Mouse (Mus musculus) left cerebral cortex, postnatal 25 days (tissue): ENCODE measurements around the gene Pip4k2a. TPM values are rescaled to one million over a fixed set of nuclear protein-coding genes. Genes with fewer than 3 reads are reported as not detected.

ENCODE experiments used
- DNase-seq, 2 experiments: peaks; one replicate each; pipeline ENCODE4 v3.0.0; 2022; ENCODE audit warnings: low spot score in 2 of 2, mixed read lengths in 1 of 2
- intact Hi-C: fragments of 180-260 bp; cut with DNase I; formaldehyde crosslinking; loops from one replicate; pipeline ENCODE4 v1.15.1; 2025
- total RNA-seq, 2 experiments: library from RNA; stranded (reverse); gene quantifications; 2 replicates each; pipeline ENCODE4 v1.2.3; 2021

The Pip4k2a gene
- total RNA-seq, 2 experiments from 2014 or later, result 49.8 to 50.1 TPM

GRCm38 (mm10) chr2:18819520-18819919 is 178.4 kb downstream of the Pip4k2a start:
- intact Hi-C loops, result no loop called here
- no peak for DNase-seq

GRCm38 (mm10) chr2:18816036-18816435 is 181.9 kb downstream of the Pip4k2a start:
- intact Hi-C loops, result no loop called here
- DNase-seq, result no peak

GRCm38 (mm10) chr2:18815336-18815965 is 182.5 kb downstream of the Pip4k2a start:
- DNase-seq, result no peak
- intact Hi-C loops, result no loop called here

GRCm38 (mm10) chr2:18814447-18814804 is 183.5 kb downstream of the Pip4k2a start:
- intact Hi-C loops, result no loop called here
- no peak for DNase-seq

DNA sequence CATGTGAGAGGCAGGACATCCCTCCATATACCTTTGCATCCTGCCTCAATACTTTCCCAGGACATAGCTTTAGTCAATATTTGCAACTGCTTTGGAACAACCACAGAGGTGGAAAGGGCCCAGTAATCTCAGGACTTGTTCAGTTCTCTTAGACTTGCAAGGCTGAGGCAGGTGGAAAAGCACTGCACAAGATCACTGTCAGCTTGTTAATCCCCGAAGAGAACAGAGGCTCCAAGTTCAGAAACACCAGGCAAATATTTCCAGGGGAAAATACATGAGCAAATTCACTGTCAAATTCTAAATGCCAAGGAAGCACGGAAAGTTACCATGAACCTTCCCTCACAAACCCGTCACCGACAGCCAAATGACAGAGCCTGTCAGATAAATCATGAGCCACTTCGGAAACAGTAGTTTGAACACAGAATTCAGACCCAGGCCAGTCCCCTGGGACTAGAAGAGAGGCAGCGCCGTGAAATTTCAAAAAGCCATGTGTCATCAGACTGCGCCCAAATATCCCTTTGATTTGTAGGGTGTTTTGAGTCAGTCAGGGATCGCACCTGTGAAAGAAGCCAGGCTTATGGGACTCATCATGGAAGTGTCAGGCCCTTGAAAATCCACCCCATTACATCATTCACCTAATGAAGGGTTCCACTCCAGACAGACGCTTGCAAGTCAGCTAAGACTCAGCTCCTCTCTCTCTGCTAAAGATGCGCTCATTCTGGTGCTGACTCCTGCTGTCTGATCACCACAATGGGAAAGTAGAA is 184.1 kb downstream of the Pip4k2a start:
- DNase-seq, result no peak
- intact Hi-C loops, result no loop called here

DNA sequence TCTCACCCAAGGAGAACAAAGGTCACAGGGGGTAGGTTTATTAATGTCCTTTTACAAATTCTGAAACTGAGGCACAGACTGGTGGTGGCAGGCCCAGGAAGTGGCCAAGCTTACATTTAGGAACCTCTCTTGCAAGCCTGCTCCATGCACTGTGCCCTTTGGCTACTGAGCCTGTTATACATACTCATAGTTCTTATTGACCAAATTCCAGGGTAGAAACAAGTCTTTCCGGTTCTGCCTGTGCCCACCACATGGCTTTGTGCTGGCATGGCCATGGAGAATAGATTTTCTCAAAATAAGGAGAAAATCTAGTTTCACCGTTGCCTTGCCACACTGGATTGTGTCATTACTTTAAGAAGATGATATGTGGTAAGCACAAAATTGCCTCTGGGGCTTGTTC is 190.0 kb downstream of the Pip4k2a start:
- no peak for DNase-seq
- intact Hi-C loops, result no loop called here

- intact Hi-C loops, result loop anchor here (2.0 to 5.0 kb wide), 2 partner anchors 35 to 109 kb away; partner anchors contain the start of gene Spag6
- no peak for DNase-seq
These were observed 196.6 kb downstream of the Pip4k2a start for GRCm38 (mm10) chr2:18801281-18801862.

GRCm38 (mm10) chr2:18800646-18801251 is 197.2 kb downstream of the Pip4k2a start:
- intact Hi-C loops, result loop anchor here (2.0 to 5.0 kb wide), 2 partner anchors 34 to 108 kb away; partner anchors contain the start of gene Spag6
- peak in 1 of 2 experiments; percentile 24 for DNase-seq

GRCm38 (mm10) chr2:18799966-18800645 is 197.8 kb downstream of the Pip4k2a start:
- intact Hi-C loops, result loop anchor here (2.0 to 5.0 kb wide), 2 partner anchors 33 to 108 kb away; partner anchors contain the start of gene Spag6
- DNase-seq, result peak; percentile 81 to 82

DNA sequence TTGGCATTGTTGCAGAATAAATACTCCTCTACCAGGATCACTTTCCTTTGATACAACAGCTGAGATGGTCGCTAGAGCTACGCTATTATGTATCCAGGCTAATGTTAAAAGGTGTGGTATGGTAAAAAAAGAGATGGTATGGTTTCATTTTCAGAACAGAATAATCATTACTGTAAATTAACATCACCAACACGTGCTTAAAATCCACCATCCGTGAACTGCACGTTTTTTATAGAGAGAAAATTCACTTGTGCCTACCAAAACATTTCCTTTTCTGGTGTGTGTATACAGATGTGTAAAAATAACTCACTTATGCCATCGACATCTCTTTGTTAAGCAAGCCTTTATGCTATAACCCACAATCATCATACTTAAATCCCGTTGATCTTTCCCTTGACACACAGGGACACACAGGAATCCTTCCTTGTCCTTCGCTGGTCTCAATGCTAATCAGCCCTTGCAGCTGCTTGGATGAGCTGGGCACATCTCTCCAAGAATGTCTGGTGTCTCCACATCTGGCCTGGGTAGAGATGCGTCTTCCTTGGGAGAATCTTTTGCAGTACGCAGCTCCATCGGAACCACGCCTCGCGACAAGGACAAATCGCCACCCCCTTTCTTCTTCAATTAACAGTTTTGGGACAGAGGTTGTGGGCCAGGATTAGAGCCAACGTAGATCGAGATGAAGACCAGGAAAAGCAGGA is 198.5 kb downstream of the Pip4k2a start:
- intact Hi-C loops, result no loop called here
- no peak for DNase-seq

- no peak for DNase-seq
- intact Hi-C loops, result no loop called here
These were observed 200.2 kb downstream of the Pip4k2a start for GRCm38 (mm10) chr2:18797776-18798175.

DNA sequence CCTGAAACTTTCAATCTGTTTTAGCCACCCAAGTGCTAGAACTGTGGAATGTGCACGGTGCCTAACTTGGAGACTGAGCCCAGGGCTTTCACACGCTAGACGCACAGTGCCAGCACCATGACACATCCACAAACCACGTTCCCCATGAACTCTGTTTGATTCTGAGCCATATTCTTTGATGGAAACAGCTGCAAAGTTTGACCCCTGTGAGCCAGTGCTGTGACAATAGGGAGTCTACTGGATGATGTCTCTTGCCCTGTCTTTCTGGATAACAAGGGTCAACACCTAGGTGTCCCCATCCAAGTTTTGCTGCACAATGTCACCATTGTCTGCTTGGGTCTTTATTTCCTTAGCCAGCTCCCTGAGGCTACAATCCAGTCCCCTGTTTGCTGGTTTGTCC is 203.7 kb downstream of the Pip4k2a start:
- intact Hi-C loops, result no loop called here
- DNase-seq, result no peak

Other genes starting within 250 kb of the Pip4k2a start
- gene 4930426L09Rik, start 217 bp upstream of the Pip4k2a start, total RNA-seq, result 1 to 10 TPM; 1.3 to 1.8 TPM
- gene Armc3, start 201.2 kb upstream of the Pip4k2a start, total RNA-seq, result under 1 TPM; 0.50 to 0.57 TPM